Comparison of ENCODE assay signal across 10 mouse cellular contexts in genomic region chr3:37722487-37723060, GRCm38 (mm10). TPM values are rescaled to one million over a fixed set of nuclear protein-coding genes. Genes with fewer than 3 reads are reported as not detected.
DNase-seq lines count a peak whose midpoint lies in the region; ATAC-seq and TF ChIP-seq lines count a peak whose summit lies in the region.
"Had no signal": no experiment of that assay in that cellular context is flagged by ENCODE, and none has a peak within 500 bp of the region (broad histone marks: within the 10 kb centered on the region; RNA-seq: fewer than 3 reads in every experiment).

No protein-coding gene starts in this region.

- intact Hi-C loops in heart, postnatal 25 days (cut with DNase I) = no loop called here

- H3K27ac ChIP-seq in heart, embryonic 12.5 days (ENCODE audit: poor library complexity, severe bottlenecking) = no peak overlapping the region
- peak overlapping the region; percentile 55 for H3K27ac ChIP-seq in midbrain, embryonic 10.5 days (replicated peaks)

- peak overlapping the region; percentile 86 for H3K4me2 ChIP-seq in heart, embryonic 12.5 days

- ATAC-seq in heart, embryonic 12.5 days (ENCODE audit: insufficient number of reproducible peaks, low FRiP score) = no peak
- ATAC-seq: CD4-positive, CD25-positive, alpha-beta regulatory T cell, adult 4 months had no signal

- H3K4me3 ChIP-seq in heart, embryonic 12.5 days = no peak overlapping the region
- H3K4me3 ChIP-seq in E14TG2a.4 (replicated peaks; ENCODE audit: low read length) = peak overlapping the region; percentile 69; the same call in 1 of the 2 replicates
- peak overlapping the region; percentile 53; the same call in 1 of the 2 replicates for H3K4me3 ChIP-seq in midbrain, embryonic 10.5 days

- H3K4me1 ChIP-seq in heart, embryonic 12.5 days (replicated peaks) = peaks cover 15% of the 10 kb centered on the region
- H3K4me1 ChIP-seq in E14TG2a.4 (replicated peaks; ENCODE audit: low read depth, low read length) = peaks cover 30% of the 10 kb centered on the region
- peaks cover 24% of the 10 kb centered on the region for H3K4me1 ChIP-seq in midbrain, embryonic 10.5 days

- no peak for TF ChIP-seq CTCF in E14TG2a.4 (conservative IDR thresholded peaks at IDR 0.05; ENCODE audit: low read length)

- no peak overlapping the region for H3K9ac ChIP-seq in heart, embryonic 12.5 days

- no peaks in the 10 kb centered on the region for H3K36me3 ChIP-seq in heart, embryonic 12.5 days
- no peaks in the 10 kb centered on the region for H3K36me3 ChIP-seq in E14TG2a.4 (ENCODE audit: insufficient read depth, low read length)
- no peaks in the 10 kb centered on the region for H3K36me3 ChIP-seq in midbrain, embryonic 10.5 days

- 58% methylated on average over 12 of the region's 12 CpGs for WGBS in heart, embryonic 12.5 days
- 53% methylated on average over 12 of the region's 12 CpGs for WGBS in midbrain, embryonic 10.5 days

- no peak for DNase-seq in heart, postnatal 25 days (ENCODE audit: low spot score)
- DNase-seq in forelimb bud, embryonic 11.5 days (ENCODE audit: low read depth, low spot score) = peak; percentile 49
- peak; percentile 16 for DNase-seq in midbrain, embryonic 10.5 days (ENCODE audit: low spot score)
- DNase-seq in urinary bladder, postnatal 25 days (ENCODE audit: low spot score) = no peak
- DNase-seq in natural killer cell, adult 2 months (ENCODE audit: low spot score in 2 of 2) = no peak
- DNase-seq in layer of hippocampus, postnatal 25 days (ENCODE audit: extremely low spot score in 1 of 2, low spot score in 1 of 2) = no peak
- DNase-seq: thymus, adult 18-20 months had no signal

- H3K27me3 ChIP-seq in heart, embryonic 12.5 days (replicated peaks) = peaks cover 39% of the 10 kb centered on the region
- H3K27me3 ChIP-seq in E14TG2a.4 (ENCODE audit: insufficient read depth, low read length) = peaks cover 67% of the 10 kb centered on the region
- peaks cover 72% of the 10 kb centered on the region for H3K27me3 ChIP-seq in midbrain, embryonic 10.5 days (ENCODE audit: low read depth, poor library complexity, severe bottlenecking)

- H3K9me3 ChIP-seq in heart, embryonic 12.5 days (replicated peaks) = no peaks in the 10 kb centered on the region
- no peaks in the 10 kb centered on the region for H3K9me3 ChIP-seq in E14TG2a.4 (ENCODE audit: low read length)
- no peaks in the 10 kb centered on the region for H3K9me3 ChIP-seq in midbrain, embryonic 10.5 days (replicated peaks)

RNA-seq across cellular contexts. Expression of gene Gm5148, which starts 1.7 kb away (rescaled TPM):
- polyA plus RNA-seq in heart, embryonic 12.5 days (2016; fragmentation: Nextera tagmentation; extraction: Ambion mirVana) = 1.5 and 1.8 TPM in 2 replicates
- not detected for total RNA-seq in heart, postnatal 25 days (2021)
- 2.6 and 2.9 TPM in 2 replicates for polyA plus RNA-seq in midbrain, embryonic 10.5 days (2016; fragmentation: Nextera tagmentation; extraction: Ambion mirVana)
- total RNA-seq in layer of hippocampus, postnatal 25 days (2021) = 1 to 10 TPM; 3.6 to 4.5 TPM

Comparison
In these comparisons a context has a peak if more than half of its experiments do, and no peak if none do; other contexts are left out.
1. DNase-seq: peak in forelimb bud, embryonic 11.5 days (single experiment) and midbrain, embryonic 10.5 days (single experiment); none in heart, postnatal 25 days (single experiment), urinary bladder, postnatal 25 days (single experiment), natural killer cell, adult 2 months (0 of 2) and layer of hippocampus, postnatal 25 days (0 of 2).
2. RNA of gene Gm5148, which starts 1.7 kb away (total RNA-seq): 3.6 to 4.5 TPM in layer of hippocampus, postnatal 25 days; not detected in heart, postnatal 25 days; every median in the first group is over 4 times any median in the second.